Mouse (Mus musculus) CH12F3 (cell line): ENCODE data around the gene Snapc1.

Experiments used
- in situ Hi-C: fragments of 300-500 bp; cut with MboI; formaldehyde crosslinking; loops from 2 replicates; pipeline ENCODE4 v1.14.3; 2020; ENCODE audit warnings: low sequenced_read_pairs

The Snapc1 gene

DNA sequence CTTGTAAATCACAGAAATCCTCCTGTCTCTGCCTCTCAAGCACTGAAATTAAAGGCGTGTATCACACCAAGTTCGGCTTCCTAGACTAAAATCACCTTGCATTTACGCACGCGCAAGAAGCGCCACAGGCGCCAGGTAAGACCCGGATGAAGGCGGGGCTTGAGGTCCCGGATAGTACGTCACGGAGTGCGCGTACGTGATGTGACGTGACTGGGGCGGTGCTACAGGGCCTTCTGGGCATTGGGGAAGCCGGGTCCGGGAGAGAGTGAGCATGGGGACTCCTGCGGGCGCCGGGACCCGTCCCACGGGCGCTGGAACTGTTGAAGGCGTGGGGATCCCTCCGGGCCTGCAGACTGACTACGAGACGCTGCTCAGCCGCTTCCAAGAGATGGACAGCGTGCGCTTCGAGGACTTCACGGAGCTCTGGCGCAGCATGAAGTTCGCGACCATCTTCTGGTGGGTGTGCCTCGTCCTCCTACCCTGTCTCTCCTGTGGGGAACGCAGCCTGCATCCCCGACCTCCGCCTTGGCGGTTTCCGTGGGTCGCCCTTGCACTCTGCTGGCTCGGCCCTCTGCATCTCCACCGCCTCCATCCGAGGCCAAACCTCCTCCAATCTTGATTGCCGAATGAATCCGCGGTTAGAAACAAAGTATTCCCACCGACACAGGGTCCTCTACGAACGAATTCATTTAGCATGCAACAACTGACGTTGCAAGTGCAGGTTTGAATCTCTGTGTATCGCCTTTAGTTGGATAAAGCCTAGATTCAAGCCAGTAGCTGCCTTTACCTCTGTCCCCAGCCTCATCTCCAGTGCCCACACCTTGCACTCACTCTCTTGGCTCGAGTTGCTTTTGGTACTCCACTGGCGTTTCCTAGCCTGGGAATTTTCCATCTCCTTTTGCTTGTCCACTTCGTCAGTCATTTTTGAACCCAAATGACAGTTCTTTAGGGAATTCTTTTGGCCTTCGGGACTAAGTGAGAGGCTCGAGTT is at the start of gene Snapc1:
Gene Snapc1 (plus strand): TSS at position 191 of the 991 bp plus-strand sequence.
- in situ Hi-C loops: no loop called here

DNA sequence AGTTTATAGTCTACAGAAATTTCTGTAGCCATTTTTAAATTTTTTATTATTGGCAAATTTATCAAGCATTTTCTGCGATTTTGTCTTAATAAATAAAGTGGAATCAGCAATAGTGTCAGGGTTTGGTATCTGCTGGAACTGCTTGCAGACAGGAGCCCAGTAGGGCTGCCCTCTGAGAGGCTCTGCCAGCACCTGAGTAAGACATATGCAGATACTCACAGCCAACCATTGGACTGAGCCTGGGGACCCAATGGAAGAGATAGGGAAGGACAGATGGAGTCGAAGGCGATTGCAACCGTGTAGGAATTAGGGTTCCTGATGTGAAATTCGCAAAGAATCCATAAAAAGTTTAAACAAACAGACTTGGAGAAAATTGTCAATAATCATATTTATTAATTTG is 45.8 kb upstream of the Snapc1 start:
- in situ Hi-C loops: no loop called here

DNA sequence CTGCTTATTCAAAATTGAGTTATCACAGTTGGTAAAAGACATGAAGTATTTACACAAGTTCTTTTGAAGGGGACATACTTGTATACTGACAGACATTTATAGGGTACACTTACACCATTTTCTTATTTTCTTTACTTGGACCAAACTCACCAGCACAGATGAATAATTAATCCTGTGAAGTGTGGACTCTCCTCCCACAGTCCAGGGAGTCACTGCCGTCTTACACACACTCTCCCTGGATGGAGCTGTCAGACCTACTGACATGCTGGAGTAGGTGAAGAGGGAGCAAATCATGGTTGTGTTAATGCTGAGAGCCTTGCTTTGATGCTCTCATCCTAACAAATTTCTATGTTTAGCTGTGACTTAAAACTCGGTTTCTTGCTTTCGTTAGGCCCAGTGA is 34.0 kb upstream of the Snapc1 start:
- in situ Hi-C loops: no loop called here

DNA sequence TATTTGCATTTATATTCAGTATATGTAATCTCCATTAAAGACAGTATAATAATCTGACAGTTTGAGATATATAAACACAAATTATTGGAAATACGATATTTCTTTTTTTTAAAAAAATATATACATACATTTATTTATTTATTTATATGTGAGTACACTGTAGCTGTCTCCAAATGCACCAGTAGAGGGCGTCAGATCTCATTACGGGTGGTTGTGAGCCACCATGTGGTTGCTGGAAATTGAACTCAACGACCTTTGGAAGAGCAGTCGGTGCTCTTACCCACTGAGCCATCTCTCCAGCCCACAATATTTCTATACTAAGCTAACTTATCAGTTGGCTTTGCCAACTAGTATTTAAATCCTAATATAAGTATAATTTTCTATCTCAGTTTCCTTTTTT is 33.0 kb upstream of the Snapc1 start:
- in situ Hi-C loops: no loop called here

DNA sequence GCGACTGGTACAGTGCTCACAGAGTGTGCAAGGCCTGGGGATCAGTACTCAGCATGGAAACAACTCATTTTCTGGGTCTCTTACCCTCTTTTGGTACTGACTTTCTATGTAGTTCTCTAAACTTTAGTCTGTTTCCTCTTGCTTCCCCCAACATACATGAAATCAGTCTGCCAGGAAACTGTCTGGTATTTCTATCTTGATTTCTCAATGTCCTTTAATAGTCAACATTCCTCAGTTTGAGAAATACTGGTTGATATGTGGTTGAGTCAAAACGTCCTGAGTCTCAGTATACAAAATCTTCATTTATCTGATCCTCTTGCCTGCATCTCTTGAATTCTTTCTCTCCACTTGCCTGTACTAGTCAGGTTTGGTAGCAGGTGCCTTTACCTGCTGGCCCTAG is 29.8 kb upstream of the Snapc1 start:
- in situ Hi-C loops: no loop called here

DNA sequence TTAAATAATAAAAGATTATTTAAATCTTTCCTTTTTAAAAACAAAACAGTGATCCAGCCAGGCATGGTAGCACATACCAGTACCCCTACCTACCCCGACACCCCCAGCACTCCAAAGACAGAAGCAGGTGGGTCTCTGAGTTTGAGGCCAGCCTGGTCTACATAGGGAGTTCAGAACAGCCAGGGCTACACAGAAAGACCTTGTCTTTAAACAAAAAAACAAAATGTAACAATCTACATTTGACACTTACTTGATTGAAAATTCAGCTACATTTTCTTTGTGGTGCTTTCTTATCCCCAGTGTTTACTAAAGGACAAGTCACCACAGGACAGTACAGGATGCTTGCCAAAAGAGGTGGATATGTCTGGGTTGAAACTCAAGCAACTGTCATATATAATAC is 26.9 kb upstream of the Snapc1 start, which contains the start of gene Gm49321:
Gene Gm49321 (plus strand): TSS at position 301 of the 400 bp plus-strand sequence.
- in situ Hi-C loops: no loop called here

DNA sequence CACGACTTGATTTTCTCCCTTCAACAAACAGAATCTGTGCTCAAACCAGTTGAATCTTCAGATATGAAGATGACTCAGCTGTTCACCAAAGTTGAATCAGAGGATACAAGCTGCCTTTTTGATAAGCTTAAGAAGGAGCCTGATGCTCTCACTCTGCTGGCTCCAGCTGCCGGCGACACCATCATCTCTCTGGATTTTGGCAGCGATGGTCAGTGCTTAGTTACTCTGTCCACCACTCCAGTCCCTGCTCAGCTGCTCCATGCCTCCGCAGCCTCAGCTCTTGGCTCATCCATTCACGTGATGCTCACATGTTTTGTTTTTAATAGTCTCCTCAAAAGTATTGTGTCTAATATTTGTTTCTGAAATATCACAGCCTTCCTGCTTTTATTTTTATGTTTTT is 24.7 kb upstream of the Snapc1 start:
- in situ Hi-C loops: no loop called here

DNA sequence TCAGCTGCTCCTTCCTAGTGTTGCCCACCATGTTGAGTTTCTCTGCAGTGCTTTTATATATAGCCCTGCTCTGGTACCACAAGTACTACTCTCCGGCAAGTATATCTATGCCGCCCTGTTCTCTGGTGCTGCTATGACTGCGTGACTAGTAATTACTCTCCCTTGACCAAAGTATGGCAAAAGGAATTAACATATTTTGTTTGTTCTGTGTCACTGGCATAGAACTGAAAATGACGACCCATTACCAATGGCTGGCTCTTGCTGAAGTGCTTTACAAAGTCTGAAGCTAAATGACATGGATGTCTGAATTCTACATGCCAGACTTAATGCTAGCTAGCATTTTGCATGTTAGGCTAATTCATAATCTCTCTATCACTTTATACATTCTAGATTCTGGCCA is 15.9 kb upstream of the Snapc1 start:
- in situ Hi-C loops: no loop called here

DNA sequence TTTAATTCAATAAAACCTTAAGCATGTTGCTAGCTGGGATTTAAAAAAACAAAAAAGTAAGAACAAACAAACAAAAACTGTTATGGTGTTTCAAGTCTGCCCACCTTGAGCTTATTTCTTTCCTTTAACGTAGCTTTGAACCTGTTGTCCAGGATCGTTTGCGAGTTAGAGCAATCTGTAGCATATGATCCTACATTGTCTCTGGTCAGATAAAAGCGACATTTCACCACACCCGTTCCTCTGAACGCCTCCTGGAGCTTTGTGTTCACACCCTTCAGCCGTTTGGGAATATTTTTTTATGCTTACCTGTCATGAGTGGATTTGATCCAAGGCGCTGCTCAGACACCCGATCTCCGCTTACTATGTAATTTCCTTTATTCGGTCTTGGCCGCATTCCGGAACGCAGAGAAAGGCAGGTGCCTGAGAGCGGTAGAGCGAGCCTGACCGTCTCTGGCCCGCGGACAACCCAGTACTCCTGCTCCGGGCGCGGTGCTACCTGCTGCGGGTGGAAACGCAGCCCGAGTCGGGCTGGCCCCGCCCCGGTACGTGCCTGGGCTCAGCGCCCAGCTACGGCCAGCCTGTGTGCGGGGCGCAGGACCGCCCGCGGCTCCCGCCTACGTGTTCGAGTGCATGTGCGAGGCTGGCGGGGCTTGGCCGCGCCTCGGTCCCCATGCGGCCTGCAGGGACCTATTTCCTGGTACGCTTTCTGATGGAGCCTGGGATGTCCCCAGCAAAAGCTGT is 14.8 kb upstream of the Snapc1 start:
- in situ Hi-C loops: no loop called here

DNA sequence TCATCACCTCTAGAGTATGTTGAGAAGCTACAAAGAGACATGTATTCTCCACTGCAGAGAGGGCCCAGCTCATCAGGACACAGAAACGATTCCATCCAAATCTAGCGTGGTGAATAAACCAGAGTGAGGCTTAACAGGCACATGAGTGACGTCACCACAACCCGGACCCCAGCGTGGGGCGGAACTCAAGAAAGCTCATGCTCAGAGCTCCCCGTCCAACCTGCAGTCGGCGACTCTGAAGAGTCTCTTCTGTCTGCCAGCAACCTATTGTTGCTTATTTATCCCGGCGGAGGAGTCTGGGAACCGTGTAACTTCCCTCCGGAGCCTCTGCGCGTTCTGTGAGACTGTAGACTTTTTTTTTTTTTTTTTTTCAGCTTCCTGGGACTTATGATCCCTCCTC is 11.4 kb upstream of the Snapc1 start:
- in situ Hi-C loops: no loop called here

DNA sequence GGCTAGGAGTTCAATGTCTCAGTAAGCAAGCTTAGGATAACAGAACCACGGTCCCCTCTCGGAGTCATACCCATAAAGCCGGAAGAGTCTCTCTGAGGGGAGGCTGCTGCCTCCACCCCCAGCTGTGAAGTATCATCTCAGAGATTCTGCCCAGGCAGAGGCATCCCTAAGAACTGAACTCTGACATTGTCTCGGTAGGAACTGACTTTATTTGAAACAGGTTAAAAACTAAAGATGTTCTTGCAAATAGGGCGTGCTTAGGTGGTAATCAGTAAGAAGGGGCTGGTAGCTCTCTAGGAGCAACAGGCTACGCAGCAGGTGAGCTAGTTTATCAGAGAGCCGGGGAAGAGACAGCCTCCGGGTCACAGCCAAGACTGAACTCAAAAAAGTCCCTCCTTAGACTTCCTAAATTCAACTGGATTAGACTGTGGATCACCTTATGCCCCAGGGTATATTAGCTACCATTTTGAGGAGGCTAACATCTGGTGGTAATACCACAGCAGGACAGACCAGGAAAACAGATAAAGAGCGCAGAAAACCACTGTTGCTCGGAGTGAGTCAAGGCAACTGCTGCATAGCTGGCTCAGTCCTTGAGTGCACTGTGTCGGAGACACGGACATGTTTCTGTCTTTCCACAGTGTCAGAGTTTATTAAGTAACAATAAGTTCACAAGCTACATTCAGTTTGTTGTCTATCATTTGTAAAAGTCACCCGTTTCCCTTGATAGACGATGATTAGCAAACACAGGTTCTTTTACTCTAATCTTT is 10.7 kb upstream of the Snapc1 start:
- in situ Hi-C loops: no loop called here

DNA sequence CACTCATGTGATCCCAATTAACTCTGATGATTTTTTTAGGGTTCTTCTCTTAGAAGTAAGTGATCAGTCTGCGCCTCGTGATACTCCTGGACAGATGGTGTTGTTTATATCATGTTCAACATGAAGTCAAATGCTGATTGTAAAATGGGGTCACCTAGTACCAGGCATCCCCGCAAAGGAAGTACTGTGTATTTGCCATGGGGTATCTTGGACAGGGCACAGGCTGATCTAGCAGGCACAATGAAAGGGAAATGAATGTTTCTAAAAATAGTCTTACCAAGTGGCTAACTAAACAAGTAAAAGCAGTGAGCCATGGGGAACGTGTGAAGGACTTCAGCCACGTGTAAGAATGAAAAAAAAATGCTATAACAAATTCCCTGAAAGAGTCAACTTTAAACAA is 9.5 kb upstream of the Snapc1 start:
- in situ Hi-C loops: no loop called here

DNA sequence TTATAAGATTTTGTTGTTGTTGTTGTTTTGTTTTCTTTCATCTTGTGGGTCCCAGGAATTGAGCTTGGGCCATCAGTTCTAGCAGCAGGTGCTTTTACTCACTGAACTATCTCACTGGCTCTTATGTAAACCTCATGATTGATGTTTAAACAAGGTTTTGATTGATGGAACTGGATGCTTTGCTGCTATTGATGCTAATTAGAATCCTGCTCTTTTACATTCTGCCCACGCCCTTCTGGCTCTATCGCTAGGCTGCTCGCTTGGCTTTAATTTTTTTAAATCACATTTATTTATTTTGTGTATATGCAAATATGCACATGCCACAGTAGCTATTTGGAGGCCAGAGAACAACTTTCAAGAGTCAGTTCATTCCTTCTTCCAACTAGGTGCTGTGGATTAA is 6.6 kb upstream of the Snapc1 start:
- in situ Hi-C loops: no loop called here

DNA sequence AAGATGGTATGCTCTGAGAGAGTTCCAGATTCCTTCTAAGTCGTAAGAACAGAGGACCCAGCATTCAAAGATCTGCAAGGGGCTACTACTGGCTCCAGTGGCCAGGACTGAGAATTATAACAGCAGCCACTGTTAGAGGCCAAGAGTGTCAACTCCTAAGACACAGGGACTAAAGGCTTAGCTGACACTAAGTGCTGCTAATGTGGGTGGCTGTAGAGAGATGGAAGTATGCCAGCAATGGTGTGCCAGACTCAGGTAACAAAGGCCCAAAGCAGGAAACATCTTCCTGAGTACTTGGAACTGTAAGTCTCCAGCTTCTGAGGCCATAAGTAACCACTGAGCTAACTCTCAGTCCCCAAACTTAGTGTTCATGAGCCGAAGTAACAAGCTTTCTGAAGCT is 5.5 kb upstream of the Snapc1 start:
- in situ Hi-C loops: no loop called here

DNA sequence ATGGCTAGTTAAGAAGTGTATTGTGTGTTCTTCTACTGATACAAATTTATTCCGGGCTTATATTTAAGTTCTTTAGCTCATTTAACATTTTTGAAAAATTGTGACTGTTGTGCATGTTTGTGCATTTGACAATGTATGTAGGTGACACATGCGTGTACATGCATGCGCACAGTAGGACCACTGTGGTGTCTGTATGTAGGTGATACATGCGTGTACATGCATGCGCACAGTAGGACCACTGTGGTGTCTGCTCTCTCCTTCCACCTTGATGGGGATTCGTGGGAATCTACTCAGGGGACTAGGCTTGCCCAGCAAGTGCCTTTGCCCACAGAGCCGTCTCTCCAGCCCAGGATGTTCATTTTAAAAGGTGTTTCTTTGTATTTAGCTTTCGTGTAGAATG is 4.9 kb downstream of the Snapc1 start:
- in situ Hi-C loops: no loop called here

DNA sequence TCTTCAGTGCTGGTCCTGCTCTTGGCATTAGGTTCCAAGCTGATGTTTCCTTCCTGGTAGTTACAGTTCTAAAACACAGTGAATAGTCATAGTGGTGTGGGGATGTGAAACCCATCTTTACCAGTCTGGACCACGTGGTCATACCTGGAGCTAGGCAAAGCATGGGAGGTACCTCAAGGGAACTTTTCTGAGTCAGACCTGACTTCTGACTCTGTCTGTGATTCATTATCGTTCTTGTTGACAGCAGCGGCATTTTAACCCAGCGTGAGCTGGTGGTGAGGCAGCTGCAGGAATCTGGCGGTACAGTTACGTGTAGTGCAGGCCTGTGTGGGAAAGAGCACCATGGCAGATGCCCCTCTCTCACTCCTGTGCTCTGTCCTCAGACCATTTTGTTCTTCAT is 10.3 kb downstream of the Snapc1 start:
- in situ Hi-C loops: no loop called here

DNA sequence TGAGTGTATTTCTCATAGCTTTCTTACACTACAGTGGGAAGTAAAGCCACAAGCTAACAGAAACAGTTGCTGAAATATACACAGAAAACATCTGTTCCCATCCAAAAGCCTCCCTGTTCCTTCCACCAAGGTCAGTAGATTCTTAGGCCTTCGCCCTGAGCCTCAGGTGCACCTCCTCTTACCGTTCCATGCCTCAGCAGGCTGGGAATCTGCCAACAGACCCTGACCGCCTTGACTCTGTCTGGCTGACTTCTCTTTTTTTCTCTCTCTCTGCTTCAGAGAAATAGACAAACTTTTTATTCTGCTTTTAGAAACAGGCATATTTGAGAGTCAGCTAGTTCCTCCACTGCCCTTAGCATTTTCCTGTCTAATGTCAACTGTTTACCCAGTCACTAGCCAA is 13.9 kb downstream of the Snapc1 start:
- in situ Hi-C loops: loop anchor here (25.0 kb wide), 1 partner anchor 416 kb away; no protein-coding TSS in a partner anchor

DNA sequence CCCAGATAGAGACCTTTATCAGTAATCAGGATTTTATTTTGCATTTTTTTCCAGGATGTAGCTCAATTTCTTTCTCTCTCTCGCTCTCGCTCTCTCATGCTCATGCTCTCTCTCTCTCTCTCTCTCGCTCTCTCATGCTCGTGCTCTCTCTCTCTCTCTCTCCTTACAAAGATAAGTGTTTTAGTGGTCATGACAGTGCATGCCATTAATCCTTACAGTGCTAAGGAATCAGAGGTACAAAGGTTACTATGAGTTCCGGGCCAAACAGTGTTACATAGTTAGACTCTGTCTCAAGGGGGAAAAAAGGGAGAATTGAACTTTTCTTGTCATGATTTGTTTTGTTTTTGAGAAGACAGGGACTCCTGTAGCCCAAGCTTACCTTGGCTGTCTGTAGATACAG is 15.4 kb downstream of the Snapc1 start:
- in situ Hi-C loops: loop anchor here (25.0 kb wide), 1 partner anchor 417 kb away; no protein-coding TSS in a partner anchor

DNA sequence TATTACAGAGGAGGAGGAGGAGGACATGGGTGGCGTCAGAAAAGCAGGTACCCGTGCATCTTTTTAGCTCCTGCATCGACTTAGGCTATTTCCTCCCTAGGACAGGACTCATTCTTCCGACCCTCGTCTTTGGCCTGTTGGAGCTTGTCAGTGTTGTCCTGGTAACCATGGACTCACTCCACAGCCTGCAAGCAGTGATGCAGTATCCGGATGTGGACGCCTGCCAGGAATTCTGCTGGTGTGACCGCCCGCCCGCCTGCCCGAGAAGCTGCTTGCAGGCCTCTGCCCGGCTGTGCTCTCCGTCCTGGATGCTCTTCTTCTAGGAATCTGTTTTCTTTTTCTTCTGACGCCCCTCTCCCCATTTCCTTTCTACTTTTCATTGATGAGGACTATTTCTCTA is 18.3 kb downstream of the Snapc1 start:
- in situ Hi-C loops: loop anchor here (25.0 kb wide), 1 partner anchor 420 kb away; no protein-coding TSS in a partner anchor

DNA sequence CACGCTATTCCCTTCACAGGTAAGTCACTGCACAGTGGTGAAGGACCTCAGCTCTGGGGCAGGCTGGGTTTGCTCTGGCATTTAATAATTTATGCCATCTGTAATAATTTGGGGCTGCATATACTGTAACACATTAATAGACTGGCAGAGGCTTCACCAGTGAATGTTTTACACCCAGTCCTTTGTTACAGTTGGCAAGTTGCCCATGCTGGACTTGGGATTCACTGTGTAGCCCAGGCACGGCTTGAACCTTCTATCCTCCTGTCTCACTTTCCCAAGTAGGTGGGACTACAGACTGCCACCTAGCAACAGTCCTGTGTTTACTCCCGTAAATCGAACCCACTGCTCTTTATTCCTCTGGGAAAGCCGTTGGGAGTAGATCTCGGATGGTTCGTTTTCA is 22.0 kb downstream of the Snapc1 start:
- in situ Hi-C loops: loop anchor here (25.0 kb wide), 1 partner anchor 424 kb away; no protein-coding TSS in a partner anchor
